Mouse (Mus musculus): ENCODE data around the gene Tbc1d15. TPM values are rescaled to one million over a fixed set of nuclear protein-coding genes. Genes with fewer than 3 reads are reported as not detected.

Gene Tbc1d15
- 91.7 and 100 TPM in 2 replicates for total RNA-seq (2021)
- long read RNA-seq, experiment 1, transcript Tbc1d15-201 (17 exons, 3,752 nt), result major isoform, 36 of 81 reads
- long read RNA-seq, experiment 1, partial matches to known transcripts, result 6 of 81 reads
- long read RNA-seq, experiment 1, other reads (novel, unspliced or antisense), result 39 of 81 reads
- long read RNA-seq, experiment 2, transcript Tbc1d15-201 (17 exons, 3,752 nt), result major isoform, 22 of 52 reads
- long read RNA-seq, experiment 2, partial matches to known transcripts, result 8 of 52 reads
- long read RNA-seq, experiment 2, other reads (novel, unspliced or antisense), result 22 of 52 reads

- DNase-seq, result peak; percentile 99
Measured at GRCm38 (mm10) chr10:115251088-115251934, at the start of gene Tbc1d15. TSS of gene Tbc1d15 (minus strand) at chr10:115251467.

DNA sequence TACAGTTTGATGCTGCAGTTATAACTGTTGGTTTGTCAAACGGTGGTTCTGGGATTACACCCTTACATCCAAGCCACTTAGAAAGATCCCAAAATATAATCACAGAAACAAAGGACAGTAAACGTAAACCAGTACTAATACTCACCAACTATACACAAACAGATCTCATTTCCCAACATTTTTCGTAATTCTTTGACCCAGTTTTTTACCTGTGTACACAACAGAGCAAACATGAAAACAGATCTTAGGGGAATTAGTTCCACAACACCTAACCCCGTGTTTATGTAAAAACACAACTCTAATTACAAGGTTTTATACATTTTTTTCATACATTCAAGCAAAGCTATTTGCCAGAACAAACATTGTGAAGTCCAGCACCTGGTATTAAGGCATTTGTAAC is 47.4 kb upstream of the Tbc1d15 start:
- DNase-seq, result no peak

DNA sequence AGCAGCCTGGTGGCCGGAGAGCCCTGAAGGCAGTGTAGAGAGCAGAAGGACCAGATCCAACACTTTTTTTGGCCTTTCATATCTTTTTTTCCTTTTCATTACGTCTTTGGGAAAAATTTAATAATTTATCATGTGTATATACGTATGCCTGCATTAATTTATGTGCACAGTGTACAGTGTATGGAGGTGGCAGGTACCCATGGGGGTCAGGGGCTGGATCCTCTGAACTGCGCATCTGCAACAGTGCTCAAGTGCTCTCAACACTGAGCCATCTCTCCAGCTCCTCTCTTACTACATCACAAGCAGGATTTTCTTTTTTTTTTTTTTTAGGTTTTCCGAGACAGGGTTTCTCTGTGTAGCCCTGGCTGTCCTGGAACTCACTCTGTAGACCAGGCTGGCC is 46.3 kb upstream of the Tbc1d15 start:
- no peak for DNase-seq

- no peak for DNase-seq
Measured at GRCm38 (mm10) chr10:115296401-115296935, 45.2 kb upstream of the Tbc1d15 start.

DNA sequence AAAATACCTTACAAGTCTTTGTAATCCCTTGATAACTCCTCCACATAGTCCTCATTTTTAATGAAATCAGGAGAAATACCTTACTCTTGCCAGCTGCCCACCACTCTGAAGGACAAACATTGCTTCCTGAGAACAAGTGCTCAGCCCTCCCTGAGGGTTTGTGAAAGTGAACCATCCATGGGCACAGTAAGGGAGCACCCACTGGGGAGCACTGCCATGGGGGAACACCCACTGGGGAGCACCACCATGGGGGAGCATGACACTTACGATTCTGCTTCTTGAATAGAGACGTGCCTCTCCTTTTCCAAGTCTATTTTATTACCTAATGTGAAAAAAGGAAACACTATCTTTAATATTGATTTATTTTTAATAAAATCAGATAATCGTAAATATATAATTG is 43.9 kb upstream of the Tbc1d15 start:
- no peak for DNase-seq

- no peak for DNase-seq
Measured at GRCm38 (mm10) chr10:115294715-115295114, 43.4 kb upstream of the Tbc1d15 start.

DNA sequence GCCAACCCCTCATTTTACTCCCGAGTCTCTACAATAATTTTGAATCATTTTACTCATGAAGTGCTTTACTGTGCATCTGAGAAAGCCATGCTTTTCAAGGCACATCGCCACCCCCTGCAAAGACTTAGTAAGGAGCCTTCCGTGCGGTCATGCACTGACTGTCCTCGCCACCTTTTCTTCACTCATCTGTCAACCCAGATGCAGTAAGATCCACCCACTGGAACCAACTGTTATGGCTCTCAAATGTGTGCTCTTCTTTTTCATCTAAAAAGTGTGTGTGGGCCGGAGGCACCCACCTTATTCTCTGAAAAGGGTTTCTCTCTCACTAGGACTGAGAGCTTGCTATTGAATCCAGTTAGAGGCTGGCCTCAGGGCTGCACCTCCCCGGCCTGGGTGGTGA is 42.7 kb upstream of the Tbc1d15 start:
- no peak for DNase-seq

DNA sequence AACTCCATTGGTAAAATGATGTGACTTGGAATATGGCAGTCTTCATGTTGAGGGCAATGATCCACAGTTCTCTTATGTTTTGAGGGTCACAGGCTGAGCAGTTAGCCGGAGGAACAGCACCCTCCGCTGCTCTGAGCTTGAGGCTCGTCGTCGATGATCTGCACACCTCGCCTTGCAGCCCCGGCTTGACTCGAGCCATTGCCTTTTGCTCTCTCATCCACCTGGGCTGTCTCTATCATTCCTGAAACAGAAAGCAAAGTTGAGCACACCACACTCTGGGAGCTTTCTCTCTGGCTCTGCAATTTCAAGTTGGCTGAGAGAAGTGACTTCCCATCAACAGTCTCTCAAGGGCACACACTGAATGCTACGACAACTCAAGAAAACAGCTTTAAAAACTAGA is 39.4 kb upstream of the Tbc1d15 start:
- DNase-seq, result no peak

DNA sequence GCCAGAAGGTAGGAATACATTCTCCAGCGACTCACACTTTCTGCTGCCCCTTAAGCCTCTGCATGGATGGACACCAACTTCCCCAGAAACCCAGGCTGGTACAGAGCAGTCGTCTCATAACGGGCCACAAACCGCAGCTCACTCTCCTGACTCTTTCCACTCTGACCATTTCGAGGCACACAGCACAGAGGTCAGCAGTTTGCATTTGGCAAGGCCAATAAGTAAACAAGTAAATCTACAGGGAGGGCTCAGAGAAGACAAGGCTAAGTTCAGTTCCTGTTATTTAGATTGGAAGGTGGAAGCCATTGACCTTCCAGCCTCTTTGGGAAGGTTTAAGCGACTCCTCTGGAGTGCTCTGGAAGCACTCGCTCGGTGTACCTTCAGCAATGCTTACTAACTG is 37.6 kb upstream of the Tbc1d15 start:
- no peak for DNase-seq

DNA sequence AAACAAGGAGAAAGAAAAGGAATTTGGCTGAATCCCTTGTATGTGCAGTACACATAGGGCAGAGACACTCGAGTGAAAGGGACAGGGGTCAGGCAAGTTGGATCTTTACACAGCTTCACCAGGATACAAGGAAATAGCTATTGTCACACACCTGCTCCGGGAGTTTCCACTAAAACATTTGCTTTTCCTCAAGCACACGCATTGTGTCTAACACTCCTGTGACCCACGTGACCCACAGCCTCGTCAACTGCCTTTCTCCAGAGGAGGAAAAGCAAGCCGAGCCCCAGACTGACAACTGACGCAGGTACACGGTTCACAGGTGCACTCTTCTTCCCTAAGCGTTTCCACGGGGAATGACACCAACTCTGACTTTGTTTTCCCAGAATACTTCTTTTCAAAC is 32.9 kb upstream of the Tbc1d15 start:
- DNase-seq, result no peak

DNA sequence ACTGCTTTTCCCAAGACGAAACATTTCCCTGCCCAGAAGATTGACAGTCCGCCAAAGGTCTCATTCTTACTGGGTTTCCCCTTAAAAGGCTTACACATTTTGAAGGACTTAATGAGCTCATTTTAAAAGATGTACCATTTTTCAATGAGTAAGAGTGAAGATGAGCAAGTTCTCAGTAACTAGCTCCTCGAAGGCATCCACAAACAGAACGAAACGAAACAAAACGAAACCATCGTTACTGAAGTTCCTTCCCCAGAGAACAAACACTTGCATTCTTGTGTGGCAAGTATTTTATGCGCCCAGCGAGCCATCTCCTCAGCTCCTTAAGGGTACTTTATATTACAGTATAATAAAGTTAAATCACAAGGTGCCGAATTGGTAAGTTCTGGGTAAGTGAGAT is 30.1 kb upstream of the Tbc1d15 start:
- DNase-seq, result no peak

DNA sequence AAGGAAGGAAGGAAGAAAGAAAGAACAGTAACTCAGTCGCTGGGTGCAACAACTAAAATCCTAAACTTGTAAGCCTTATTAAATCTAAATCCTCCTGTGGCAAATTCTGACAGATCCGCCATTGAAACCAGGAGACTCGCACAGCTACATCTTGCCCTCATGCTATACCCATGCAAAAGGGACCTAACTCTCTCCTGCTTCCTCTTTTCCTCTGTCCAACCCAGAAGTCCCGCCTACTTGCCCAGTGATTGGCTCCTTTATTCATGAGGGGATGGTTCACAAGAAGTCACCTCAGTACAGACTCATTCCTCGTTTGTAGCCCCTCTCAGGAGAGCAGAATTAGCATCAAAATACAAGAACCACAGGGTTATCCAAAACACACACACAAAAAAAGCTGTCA is 20.4 kb upstream of the Tbc1d15 start:
- no peak for DNase-seq

DNA sequence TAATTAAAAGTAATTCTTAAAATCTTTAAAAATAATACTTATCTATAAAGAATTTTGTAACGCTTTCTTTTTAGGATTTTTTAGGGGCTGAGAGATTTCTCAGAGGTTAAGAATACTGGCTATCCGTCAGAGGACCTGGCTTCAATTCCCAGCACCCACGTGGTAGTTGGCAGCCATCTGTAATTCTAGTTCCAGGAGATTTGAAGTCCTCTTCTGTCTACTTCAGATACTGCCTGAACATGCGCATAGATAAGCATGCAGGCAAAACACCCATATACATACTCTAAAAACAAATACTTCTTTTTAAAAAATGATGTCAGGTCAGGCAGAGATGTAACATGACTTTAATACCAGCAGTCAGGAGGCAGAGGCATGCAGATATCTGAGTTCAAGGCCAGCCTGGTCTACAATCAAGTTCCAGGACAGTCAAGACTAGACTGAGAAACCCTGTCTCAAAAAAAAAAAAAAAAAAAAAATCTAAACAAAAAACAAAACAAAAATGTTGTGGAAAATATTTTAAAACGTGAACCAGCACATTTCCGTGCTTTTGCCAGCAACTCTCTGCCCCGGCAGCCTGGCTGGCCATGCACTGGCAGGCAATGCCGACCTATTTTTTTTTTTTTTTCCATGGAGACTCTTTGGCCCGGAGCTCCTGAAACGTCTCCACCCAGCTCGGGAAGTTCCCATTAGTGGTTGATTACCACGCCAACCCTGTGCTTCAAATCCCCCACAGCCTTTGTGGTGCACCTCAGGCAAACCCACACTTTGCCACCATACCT is 19.5 kb upstream of the Tbc1d15 start:
- no peak for DNase-seq

GRCm38 (mm10) chr10:115262926-115263562 is 11.8 kb upstream of the Tbc1d15 start:
- DNase-seq, result no peak

DNA sequence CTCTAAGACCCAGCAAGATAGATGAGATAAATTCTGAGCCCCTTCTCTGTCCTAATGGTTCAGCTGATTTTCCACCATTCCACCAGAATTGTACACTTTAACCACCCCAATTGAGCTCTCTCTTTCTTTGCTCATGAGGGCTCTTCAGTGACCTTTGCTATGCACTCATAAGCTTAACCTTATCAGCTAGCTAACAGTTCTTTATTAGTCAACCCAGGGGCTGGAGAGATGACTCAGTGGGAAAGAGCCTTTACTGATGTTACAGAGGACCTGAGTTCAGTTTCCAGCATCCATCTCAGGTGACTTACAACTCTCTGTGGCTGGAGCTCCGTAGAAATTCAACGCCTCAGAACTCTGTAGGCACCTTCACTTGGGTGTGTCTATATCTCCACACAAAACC is 11.0 kb upstream of the Tbc1d15 start:
- DNase-seq, result no peak

GRCm38 (mm10) chr10:115261428-115261827 is 10.2 kb upstream of the Tbc1d15 start:
- no peak for DNase-seq

DNA sequence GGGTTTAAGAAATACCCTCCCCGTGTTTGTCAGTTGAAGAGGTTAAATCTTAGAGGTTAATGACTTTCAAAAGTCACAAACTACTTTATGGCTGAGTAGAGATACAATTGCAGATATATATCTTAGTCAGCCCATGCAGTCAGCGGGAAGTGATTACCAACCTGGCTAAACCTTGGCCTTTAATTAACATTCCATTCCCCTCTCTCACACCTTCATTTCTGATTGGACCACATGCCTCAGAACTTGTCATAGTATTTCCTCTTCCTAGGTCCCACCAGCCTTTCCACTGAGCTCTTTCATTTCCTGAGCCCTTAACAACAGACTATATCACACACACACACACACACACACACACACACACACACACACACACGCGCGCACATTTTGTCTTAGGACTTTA is 4.9 kb upstream of the Tbc1d15 start:
- no peak for DNase-seq

- no peak for DNase-seq
Measured at GRCm38 (mm10) chr10:115253521-115253920, 2.3 kb upstream of the Tbc1d15 start.

DNA sequence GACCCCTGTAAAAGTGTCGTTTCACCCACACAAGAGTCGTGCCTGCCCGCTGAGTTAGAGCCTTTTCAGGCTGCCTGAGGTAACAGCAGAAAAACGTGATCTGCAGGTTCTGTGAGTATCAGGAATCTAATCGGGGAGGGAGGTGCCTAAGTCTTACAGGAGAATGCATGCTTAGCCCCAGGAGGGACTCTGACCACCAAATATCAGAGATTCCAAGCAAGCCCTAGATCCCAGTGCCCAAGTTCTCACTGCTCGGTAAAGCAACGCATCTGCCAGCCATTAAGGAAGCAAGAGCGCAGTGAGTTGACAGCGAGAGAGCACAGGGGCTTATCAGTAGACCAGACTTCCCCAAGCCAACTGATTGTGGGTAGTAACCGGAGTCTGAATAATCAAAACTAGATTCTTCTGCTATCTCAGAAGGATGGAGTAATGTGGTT is 1.1 kb upstream of the Tbc1d15 start:
- DNase-seq, result no peak

DNA sequence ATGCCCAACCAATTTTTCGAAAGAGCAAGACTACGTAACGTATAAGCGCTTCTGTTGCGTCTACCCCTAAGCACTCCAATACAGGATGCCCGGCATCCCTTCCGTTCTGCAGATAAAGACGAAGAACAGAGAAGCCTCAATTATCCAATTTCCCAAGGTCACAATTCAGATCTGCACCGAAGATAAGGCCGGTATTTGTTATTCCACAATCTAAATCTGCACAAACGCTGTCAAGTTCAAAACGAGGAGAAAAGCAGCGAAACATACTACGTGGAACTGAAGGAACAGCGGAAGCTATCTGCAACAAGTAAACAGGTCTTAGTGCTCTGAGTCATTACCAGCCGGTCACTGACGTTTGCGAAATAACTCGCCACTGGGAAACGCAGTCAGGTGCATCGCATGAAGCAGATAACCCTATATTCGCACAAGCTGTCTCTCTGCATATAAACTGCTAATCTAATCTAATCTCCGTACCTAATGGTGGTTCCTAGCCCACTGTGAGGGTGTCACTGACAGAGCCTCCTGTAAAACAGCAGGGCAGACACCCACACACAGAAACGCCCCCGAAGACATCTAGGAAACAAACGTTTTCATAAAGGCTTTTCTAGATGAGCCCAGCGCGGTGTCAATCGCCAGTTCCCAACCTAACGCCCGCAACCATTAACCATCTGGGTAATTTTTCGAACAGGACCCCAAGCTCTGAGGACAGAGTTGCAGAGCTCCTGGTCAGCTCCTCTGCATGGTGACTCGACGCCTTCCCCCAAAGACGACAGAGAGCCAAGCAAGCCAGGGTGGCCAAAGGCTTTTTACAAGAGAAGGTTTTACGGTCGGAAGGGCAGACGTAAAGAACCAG is 806 bp downstream of the Tbc1d15 start:
- peak; percentile 56 for DNase-seq

GRCm38 (mm10) chr10:115248041-115248440 is 3.2 kb downstream of the Tbc1d15 start:
- DNase-seq, result no peak

Measured in adrenal gland, postnatal 14 days (tissue).